Mouse (Mus musculus) lung, embryonic 15.5 days (tissue): ENCODE measurements around the gene Etv5. TPM values are rescaled to one million over a fixed set of nuclear protein-coding genes. Genes with fewer than 3 reads are reported as not detected.
"Not testable (repeated sequence)": the region's sequence is repeated elsewhere in the genome, so short reads cannot be mapped to it uniquely, and the experiment has no call there.

Experiments
- ATAC-seq: fragments of 200-750 bp; cut with Nextera tagmentation; 2 replicates; pipeline ENCODE4 v1.8.0; 2017; ENCODE audit warnings: moderate number of reproducible peaks, borderline replicate concordance; ENCODE audit not compliant: low FRiP score, low TSS enrichment; ENCODE audit errors: extremely low read depth
- H3K27ac ChIP-seq: fragments of 300-500 bp; sonication (generic); 2 replicates; pipeline ENCODE4 v1.5.1; 2015; ENCODE audit warnings: moderate library complexity, mild to moderate bottlenecking, inconsistent platforms
- H3K27me3 ChIP-seq: fragments of 300-500 bp; sonication (generic); 2 replicates; pipeline ENCODE4 v1.6.1; 2015; ENCODE audit warnings: inconsistent platforms
- H3K36me3 ChIP-seq: fragments of 300-500 bp; sonication (generic); 2 replicates; pipeline ENCODE4 v1.6.1; 2015; ENCODE audit warnings: inconsistent platforms
- H3K4me1 ChIP-seq: fragments of 300-500 bp; sonication (generic); 2 replicates; pipeline ENCODE4 v1.6.1; 2015; ENCODE audit warnings: inconsistent platforms
- H3K4me2 ChIP-seq: fragments of 300-500 bp; sonication (generic); 2 replicates; pipeline ENCODE4 v1.6.1; 2015; ENCODE audit warnings: inconsistent platforms, mild to moderate bottlenecking, moderate library complexity
- H3K4me3 ChIP-seq: fragments of 300-500 bp; sonication (generic); 2 replicates; pipeline ENCODE4 v1.5.1; 2015; ENCODE audit warnings: mild to moderate bottlenecking, inconsistent platforms
- H3K9ac ChIP-seq: fragments of 300-500 bp; sonication (generic); 2 replicates; pipeline ENCODE4 v1.6.1; 2015; ENCODE audit warnings: inconsistent platforms
- H3K9me3 ChIP-seq: fragments of 300-500 bp; sonication (generic); 2 replicates; pipeline ENCODE4 v1.6.1; 2016; ENCODE audit warnings: inconsistent platforms
- WGBS: fragments of 180-500 bp; shearing (Covaris S2); methylation state at CpG from one replicate; pipeline ENCODE4 v1.1.7; 2015; 5-methylcytosine and 5-hydroxymethylcytosine counted together
- polyA plus RNA-seq: library from polyadenylated mRNA; unstranded; fragments of >200 nt; fragmentation: Nextera tagmentation; extraction: Ambion mirVana; gene quantifications from 2 replicates; pipeline ENCODE4 v1.2.1, GENCODE M21; 2015

The Etv5 gene
- polyA plus RNA-seq, 1 experiment from 2014 or later, result 167 TPM

DNA sequence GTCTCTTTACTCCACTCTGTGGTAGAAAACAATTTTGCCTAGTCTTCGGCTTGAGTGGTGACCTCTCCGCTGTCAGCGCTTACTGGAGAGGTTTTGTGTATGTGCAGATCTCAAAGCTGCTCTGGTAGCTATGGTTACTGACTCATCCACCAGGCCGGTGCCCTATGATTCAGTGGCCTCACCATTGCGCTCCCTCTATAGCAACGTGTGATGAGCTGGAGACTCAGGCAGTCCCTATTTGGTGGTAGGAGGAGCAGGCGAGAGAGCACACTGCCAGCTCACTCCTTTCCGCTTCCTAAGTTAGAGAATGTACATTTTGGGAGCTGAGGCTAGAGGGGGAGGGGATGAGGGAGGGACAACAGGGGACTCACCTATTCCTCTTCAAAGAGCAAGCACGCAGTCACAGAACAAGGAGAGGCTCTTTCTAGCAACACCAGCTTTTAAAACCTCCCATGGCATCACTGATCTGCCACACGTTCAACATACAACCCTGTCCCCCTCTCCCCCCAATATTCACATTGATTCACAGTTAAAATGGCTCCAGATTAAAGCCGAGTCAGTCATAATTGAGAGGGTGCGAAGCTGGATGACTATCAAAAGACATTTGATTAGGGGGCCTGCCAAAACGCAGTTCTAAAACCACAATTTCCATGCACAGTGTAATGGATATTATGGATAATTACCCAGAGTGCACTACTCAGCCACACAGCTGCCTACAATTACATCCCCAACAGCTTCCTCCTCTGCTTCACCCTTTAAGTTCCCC, 50.2 kb downstream of the Etv5 start:
- peak; percentile 73; the same call in 1 of the 2 replicates for ATAC-seq
- Histone ChIP-seq H3K4me1 (no peaks in the 10 kb centered on the region), H3K4me2 (no peak overlapping the region), H3K9me3 (no peaks in the 10 kb centered on the region), H3K9ac (no peak overlapping the region), H3K36me3 (peaks cover 38% of the 10 kb centered on the region), H3K4me3 (no peak overlapping the region), H3K27ac (no peak overlapping the region), H3K27me3 (no peaks in the 10 kb centered on the region)
- WGBS, result 61% methylated on average over 13 of the region's 13 CpGs

DNA sequence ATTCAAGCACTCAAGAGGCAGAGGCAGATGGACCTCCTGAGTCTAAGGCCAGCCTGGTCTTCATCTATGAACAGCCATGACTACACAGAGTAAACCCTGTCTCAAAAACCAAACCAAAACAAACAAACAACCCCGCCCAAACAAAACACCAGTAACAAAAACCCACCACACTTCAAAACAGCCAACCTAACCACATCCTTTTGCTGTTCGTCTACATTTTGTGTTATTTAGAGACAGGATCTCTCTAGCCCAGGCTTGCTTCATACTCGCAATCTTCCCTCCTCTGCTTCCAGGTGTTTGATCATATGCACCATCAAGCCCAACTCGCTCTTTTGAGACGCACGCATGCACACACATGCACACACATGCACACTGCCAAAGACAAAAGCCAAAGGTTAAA, 51.8 kb downstream of the Etv5 start:
- Histone ChIP-seq H3K4me1 (no peaks in the 10 kb centered on the region), H3K4me2 (no peak overlapping the region), H3K9me3 (no peaks in the 10 kb centered on the region), H3K27ac (no peak overlapping the region), H3K36me3 (peaks cover 46% of the 10 kb centered on the region), H3K9ac (no peak overlapping the region), H3K4me3 (no peak overlapping the region), H3K27me3 (no peaks in the 10 kb centered on the region)
- 91% methylated on average over 6 of the region's 6 CpGs for WGBS
- no peak for ATAC-seq

DNA sequence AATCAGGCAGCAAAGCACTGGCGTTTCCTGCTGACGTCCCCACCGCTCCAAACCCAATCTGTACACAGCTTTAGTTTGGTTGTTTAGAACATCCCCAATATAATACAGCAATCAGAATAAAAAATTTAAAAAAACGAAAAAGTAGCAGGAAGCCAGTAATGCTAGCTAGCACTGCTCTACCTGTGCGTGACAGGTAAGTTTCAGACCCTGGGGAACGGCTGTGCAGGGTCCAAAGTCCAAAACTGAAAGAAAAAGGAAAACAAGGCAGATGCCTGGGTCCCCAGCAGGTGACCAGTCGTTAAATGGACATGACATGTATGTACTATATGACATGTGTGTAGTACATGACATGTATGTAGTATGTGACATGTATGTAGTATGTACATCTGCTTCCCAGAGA, 57.5 kb downstream of the Etv5 start:
- H3K27me3 ChIP-seq, ATAC-seq, H3K4me3 ChIP-seq, H3K27ac ChIP-seq, H3K4me2 ChIP-seq, H3K9me3 ChIP-seq, H3K9ac ChIP-seq: not testable (repeated sequence)
- H3K4me1 ChIP-seq, result peaks cover 11% of the 10 kb centered on the region; the same call in 1 of the 2 replicates
- H3K36me3 ChIP-seq, result peaks cover 27% of the 10 kb centered on the region
- WGBS, result 81% methylated on average over 6 of the region's 7 CpGs

DNA sequence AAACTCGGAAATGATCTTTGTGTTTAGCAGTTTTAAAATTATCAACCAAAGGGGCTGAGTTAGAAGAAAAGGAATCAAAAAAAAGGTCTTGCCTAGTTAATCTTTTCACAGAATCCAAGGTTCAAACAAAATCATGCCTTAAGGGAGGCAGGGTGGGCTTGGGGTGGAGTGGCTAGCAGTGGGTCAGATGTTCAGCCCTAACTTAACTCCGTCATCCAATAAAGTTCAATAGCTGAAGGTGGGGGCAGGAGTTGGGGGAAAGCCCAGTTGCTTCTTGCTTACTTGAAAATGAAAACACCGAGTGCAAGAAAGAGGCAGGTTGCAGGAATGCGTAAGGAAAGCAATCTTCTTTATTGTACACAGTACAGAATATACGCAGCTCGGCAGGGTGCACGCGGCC, 58.5 kb downstream of the Etv5 start:
- Histone ChIP-seq H3K27ac (no peak overlapping the region), H3K4me3 (no peak overlapping the region), H3K27me3 (no peaks in the 10 kb centered on the region), H3K9me3 (no peaks in the 10 kb centered on the region), H3K9ac (no peak overlapping the region), H3K4me2 (no peak overlapping the region), H3K4me1 (peaks cover 11% of the 10 kb centered on the region; the same call in 1 of the 2 replicates), H3K36me3 (peaks cover 18% of the 10 kb centered on the region)
- ATAC-seq, result no peak
- 85% methylated on average over 8 of the region's 8 CpGs for WGBS

DNA sequence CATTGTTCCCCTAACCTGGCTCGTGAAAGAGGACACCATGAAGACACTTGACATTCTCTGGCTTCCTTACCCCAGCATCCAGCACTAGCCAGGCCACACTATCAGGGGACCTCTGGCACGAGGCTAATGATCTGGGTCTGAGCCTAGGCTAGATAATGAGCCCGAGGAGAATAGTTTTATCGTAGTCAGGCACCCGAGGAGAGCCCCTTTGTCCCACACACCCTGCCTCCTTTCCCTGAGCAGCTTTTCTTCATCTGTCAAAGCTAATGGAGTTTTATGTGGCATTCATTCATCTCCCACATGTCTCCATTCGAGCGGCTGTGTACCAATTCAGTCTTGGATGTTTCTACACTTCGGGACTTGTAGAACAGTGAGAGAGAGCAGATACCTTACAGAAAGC, 59.5 kb downstream of the Etv5 start:
- H3K9ac ChIP-seq, result no peak overlapping the region

DNA sequence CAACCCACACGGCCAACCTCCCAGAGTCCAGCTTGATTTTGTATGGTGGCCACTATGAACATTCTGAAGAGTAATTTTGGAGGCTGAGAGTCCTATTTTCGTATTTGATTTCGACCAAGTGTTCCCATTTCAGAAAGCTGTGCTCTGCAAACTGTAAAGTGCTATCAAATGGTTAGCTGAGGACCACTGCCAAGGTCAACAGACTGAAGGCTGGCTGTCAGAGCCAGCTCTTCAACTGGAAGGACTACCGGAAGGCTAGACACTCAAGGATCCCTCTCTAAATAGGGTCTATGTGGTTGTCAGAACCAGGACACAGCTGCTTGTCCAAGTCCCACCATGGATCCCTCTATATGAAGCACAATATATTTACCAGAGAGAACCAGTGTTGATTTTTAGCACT, 60.2 kb downstream of the Etv5 start:
- no peak for ATAC-seq

More for the DNA sequence above, 59.5 kb downstream of the Etv5 start:
- ATAC-seq, result no peak
- WGBS, result 52% methylated on average over 8 of the region's 8 CpGs
- Histone ChIP-seq H3K9me3 (no peaks in the 10 kb centered on the region), H3K4me1 (peaks cover 11% of the 10 kb centered on the region; the same call in 1 of the 2 replicates), H3K36me3 (peaks cover 15% of the 10 kb centered on the region), H3K27ac (peak overlapping the region; percentile 37; the same call in 1 of the 2 replicates), H3K4me3 (no peak overlapping the region), H3K27me3 (no peaks in the 10 kb centered on the region), H3K4me2 (no peak overlapping the region)

DNA sequence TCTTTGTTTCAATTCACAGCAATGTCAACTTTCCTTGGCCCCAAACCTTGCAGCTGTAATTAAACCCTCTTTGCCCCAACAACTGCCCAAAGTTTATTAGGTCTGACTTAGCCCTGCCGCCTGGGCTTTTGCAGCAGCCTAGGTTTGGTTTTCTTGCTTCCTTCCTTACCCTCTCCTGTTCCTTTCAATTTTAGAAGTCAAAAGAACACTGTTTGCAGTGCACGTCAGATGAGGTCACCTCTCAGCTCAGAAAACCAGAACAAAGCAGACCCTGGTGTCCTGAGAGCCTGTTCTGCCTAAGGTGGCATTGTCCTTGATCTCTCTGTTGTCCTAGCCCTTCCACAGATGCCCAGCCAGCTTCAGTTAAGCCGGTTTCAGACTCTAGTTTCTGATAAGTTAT, 61.8 kb downstream of the Etv5 start:
- ATAC-seq, result no peak
- Histone ChIP-seq H3K27me3 (no peaks in the 10 kb centered on the region), H3K27ac (no peak overlapping the region), H3K36me3 (no peaks in the 10 kb centered on the region), H3K4me3 (no peak overlapping the region), H3K4me2 (no peak overlapping the region), H3K4me1 (peaks cover 11% of the 10 kb centered on the region; the same call in 1 of the 2 replicates), H3K9me3 (no peaks in the 10 kb centered on the region), H3K9ac (no peak overlapping the region)
- 56% methylated on average over 3 of the region's 3 CpGs for WGBS

More for the DNA sequence above, 60.2 kb downstream of the Etv5 start:
- Histone ChIP-seq H3K4me2 (no peak overlapping the region), H3K27me3 (no peaks in the 10 kb centered on the region), H3K9me3 (no peaks in the 10 kb centered on the region), H3K9ac (no peak overlapping the region), H3K36me3 (peaks cover 9% of the 10 kb centered on the region; the same call in 1 of the 2 replicates), H3K27ac (no peak overlapping the region), H3K4me1 (peaks cover 11% of the 10 kb centered on the region; the same call in 1 of the 2 replicates), H3K4me3 (no peak overlapping the region)
- 71% methylated on average over 4 of the region's 4 CpGs for WGBS

DNA sequence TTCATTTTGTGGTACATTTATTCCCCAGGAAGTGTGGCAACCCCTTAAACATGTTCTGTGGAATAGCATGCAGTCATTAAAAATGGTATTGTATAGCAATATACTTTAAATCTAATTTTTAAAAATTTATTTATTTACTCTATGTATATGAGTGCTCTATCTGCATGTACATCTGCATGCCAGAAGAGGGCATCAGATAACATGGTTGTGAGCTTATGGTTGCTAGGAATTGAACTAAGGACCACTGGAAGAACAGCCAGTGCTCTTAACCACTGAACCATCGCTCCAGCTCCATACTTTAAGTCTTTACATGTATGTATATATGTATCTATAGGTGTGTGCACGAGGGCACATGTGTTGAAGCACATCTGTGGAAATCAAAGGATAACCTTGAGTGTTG, 64.6 kb downstream of the Etv5 start:
- no peak overlapping the region for H3K4me2 ChIP-seq
- WGBS, result 73% methylated on average over 2 of the region's 2 CpGs
- no peaks in the 10 kb centered on the region for H3K36me3 ChIP-seq
- no peak overlapping the region for H3K27ac ChIP-seq
- H3K27me3 ChIP-seq, result no peaks in the 10 kb centered on the region
- no peak overlapping the region for H3K9ac ChIP-seq
- H3K9me3 ChIP-seq, result no peaks in the 10 kb centered on the region
- ATAC-seq, result no peak
- no peak overlapping the region for H3K4me3 ChIP-seq
- peaks cover 6% of the 10 kb centered on the region; the same call in 1 of the 2 replicates for H3K4me1 ChIP-seq

DNA sequence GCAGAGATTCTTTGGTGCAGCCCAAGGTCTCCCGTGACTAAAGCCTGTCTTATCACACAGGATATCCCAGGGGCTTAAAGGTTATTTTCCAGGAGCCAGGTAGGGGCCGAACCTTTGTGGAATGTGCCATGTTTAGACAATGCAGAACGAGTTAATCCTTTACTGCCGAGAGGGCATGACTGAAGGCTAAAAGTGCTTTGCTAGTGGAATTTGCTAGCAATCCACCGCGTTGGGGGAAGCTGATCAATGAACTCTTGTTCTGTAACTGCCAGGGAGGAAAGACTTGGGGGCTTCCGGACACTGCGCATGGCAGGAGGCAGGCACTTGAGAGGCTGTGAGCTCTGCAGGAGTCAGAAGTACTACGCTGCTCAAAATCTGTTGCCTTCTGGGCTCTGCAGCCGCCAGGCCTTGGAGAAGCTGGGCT, 66.8 kb downstream of the Etv5 start:
- H3K4me1 ChIP-seq, result no peaks in the 10 kb centered on the region

DNA sequence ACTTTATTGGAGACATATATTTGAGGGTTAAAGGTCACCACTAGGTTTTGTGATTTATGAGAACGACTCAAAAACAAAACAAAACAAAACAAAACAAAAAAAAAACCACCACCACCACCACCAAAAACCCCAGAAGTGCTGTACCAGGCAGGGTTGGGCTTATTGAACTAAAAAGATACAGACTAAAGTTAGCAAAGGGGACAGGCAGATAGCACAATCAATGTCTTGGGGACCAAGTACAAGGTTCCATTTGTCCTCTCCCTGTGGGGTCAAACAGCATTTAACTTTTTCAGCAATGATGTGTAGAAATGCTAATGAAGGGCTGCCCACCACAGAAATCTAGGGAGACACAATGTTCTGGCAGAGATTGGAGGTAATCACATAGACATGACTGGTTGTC, 67.3 kb downstream of the Etv5 start:
- no peak for ATAC-seq
- H3K9ac ChIP-seq, result no peak overlapping the region
- no peaks in the 10 kb centered on the region for H3K9me3 ChIP-seq
- no peaks in the 10 kb centered on the region for H3K27me3 ChIP-seq
- WGBS, result 61% methylated on average over 1 of the region's 1 CpGs
- H3K27ac ChIP-seq, result 0 out of 2 replicates have a peak overlapping the region, but pooled peaks have one; percentile 41
- H3K36me3 ChIP-seq, result no peaks in the 10 kb centered on the region
- H3K4me2 ChIP-seq, result no peak overlapping the region
- no peak overlapping the region for H3K4me3 ChIP-seq
- H3K4me1 ChIP-seq, result no peaks in the 10 kb centered on the region

More for the DNA sequence above, 66.8 kb downstream of the Etv5 start:
- H3K36me3 ChIP-seq, result no peaks in the 10 kb centered on the region
- no peak overlapping the region for H3K4me2 ChIP-seq
- no peak overlapping the region for H3K9ac ChIP-seq
- no peaks in the 10 kb centered on the region for H3K9me3 ChIP-seq
- 0 out of 2 replicates have a peak overlapping the region, but pooled peaks have one; percentile 41 for H3K27ac ChIP-seq
- ATAC-seq, result no peak
- WGBS, result 20% methylated on average over 10 of the region's 10 CpGs
- no peak overlapping the region for H3K4me3 ChIP-seq
- no peaks in the 10 kb centered on the region for H3K27me3 ChIP-seq

DNA sequence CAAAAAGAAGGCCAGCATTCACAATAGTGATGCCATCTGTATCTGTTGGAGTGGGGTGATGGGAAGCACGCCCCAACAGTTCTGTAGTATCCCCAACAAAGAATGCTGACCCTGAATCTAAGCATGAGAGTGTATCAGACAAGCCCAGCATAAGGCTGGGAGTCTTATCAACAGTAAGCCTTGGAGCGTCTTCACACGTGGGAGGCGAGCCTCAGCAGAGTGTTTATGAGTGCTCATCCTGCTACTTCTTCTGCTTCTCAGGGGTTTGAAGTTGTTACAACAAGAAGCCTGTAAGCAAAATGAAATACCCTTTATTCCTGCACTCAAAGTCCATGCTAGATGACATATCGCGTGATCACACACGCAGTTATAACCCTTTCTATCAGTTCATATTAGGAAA, 72.4 kb downstream of the Etv5 start:
- no peak overlapping the region for H3K9ac ChIP-seq
- no peaks in the 10 kb centered on the region for H3K36me3 ChIP-seq
- H3K4me3 ChIP-seq, result no peak overlapping the region
- H3K9me3 ChIP-seq, result no peaks in the 10 kb centered on the region
- no peak overlapping the region for H3K27ac ChIP-seq
- no peaks in the 10 kb centered on the region for H3K27me3 ChIP-seq
- no peaks in the 10 kb centered on the region for H3K4me1 ChIP-seq
- ATAC-seq, result no peak
- 83% methylated on average over 7 of the region's 7 CpGs for WGBS
- H3K4me2 ChIP-seq, result no peak overlapping the region

DNA sequence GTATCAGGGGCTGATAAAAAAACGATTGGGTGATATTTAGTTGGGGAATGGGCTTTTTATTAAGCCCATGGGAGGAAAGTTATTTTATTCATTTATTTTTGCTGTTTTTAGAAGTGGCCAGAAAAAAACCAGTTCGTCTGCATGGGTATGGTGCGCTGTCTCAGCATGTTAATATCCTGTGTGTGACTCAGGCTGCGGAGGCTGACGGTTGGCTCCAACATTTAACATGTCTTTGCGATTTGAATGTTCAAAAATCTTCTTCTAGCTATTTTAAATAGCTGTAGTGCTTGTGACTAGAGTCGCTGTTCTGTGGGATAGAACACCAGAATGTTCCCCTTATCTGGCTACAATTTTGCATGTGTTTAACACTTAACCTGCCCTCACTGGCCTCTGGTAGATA, 73.5 kb downstream of the Etv5 start:
- Histone ChIP-seq H3K9ac (no peak overlapping the region), H3K27ac (no peak overlapping the region), H3K27me3 (no peaks in the 10 kb centered on the region), H3K36me3 (no peaks in the 10 kb centered on the region), H3K4me3 (no peak overlapping the region), H3K4me1 (no peaks in the 10 kb centered on the region), H3K9me3 (no peaks in the 10 kb centered on the region), H3K4me2 (no peak overlapping the region)
- WGBS, result 80% methylated on average over 7 of the region's 7 CpGs
- no peak for ATAC-seq
